20 mouse cellular contexts compared by ENCODE assay signal in the genomic region with DNA sequence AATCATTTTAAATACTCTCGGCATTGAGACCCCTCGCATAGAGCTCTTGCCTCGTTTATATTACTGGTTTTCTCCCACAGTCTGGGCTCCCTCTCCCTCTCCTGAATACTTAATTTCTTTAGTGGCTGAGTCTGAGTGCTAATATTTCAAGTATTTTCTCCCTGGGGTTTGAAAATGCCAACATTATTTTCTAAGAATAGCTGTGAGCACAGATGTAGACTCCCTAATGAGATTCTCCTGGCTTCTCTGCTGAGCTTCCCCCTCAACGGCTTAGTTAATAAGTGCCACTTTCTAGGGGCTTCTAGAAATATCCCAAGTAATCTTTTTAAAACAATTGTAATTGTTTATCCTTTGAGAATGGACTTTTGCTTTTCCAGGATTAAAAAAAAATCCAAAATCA.
DNase-seq lines count a peak whose midpoint lies in the region; ATAC-seq lines count a peak whose summit lies in the region.
"Had no signal": no experiment of that assay in that cellular context is flagged by ENCODE, and none has a peak within 500 bp of the region (broad histone marks: within the 10 kb centered on the region; RNA-seq: fewer than 3 reads in every experiment).

No protein-coding gene starts in this region.

- no peak overlapping the region for H3K4me3 ChIP-seq in forebrain, embryonic 13.5 days
- H3K4me3 ChIP-seq in forebrain, embryonic 10.5 days, result no peak overlapping the region
- no peak overlapping the region for H3K4me3 ChIP-seq in hindbrain, embryonic 15.5 days
- no peak overlapping the region for H3K4me3 ChIP-seq in hindbrain, embryonic 10.5 days
- no peak overlapping the region for H3K4me3 ChIP-seq in midbrain, embryonic 14.5 days (replicated peaks; ENCODE audit: low read depth, low read length)
- no peak overlapping the region for H3K4me3 ChIP-seq in midbrain, embryonic 11.5 days (ENCODE audit: low read depth, low read length)
- H3K4me3 ChIP-seq: embryonic facial prominence, embryonic 10.5 days; heart, embryonic 13.5 days had no signal

- H3K36me3 ChIP-seq in forebrain, embryonic 13.5 days (ENCODE audit: poor library complexity, severe bottlenecking), result peaks cover 19% of the 10 kb centered on the region; the same call in 1 of the 2 replicates
- H3K36me3 ChIP-seq in forebrain, embryonic 10.5 days (replicated peaks), result no peaks in the 10 kb centered on the region
- peaks cover 33% of the 10 kb centered on the region for H3K36me3 ChIP-seq in hindbrain, embryonic 15.5 days
- H3K36me3 ChIP-seq in hindbrain, embryonic 10.5 days, result no peaks in the 10 kb centered on the region
- peaks cover 36% of the 10 kb centered on the region for H3K36me3 ChIP-seq in midbrain, embryonic 14.5 days (ENCODE audit: control insufficient read depth, insufficient read depth, low read length)
- no peaks in the 10 kb centered on the region for H3K36me3 ChIP-seq in midbrain, embryonic 11.5 days (ENCODE audit: control insufficient read depth, insufficient read depth, low read length)
- H3K36me3 ChIP-seq: embryonic facial prominence, embryonic 10.5 days; G1E; heart, embryonic 13.5 days had no signal

- no peak overlapping the region for H3K9ac ChIP-seq in forebrain, embryonic 13.5 days
- H3K9ac ChIP-seq in hindbrain, embryonic 15.5 days, result no peak overlapping the region
- no peak overlapping the region for H3K9ac ChIP-seq in midbrain, embryonic 14.5 days (replicated peaks; ENCODE audit: low read length)
- H3K9ac ChIP-seq in midbrain, embryonic 11.5 days (ENCODE audit: low read length), result no peak overlapping the region
- H3K9ac ChIP-seq: heart, embryonic 13.5 days had no signal

- H3K4me1 ChIP-seq in forebrain, embryonic 13.5 days, result peaks cover 3% of the 10 kb centered on the region; the same call in 1 of the 2 replicates
- no peaks in the 10 kb centered on the region for H3K4me1 ChIP-seq in forebrain, embryonic 10.5 days
- no peaks in the 10 kb centered on the region for H3K4me1 ChIP-seq in hindbrain, embryonic 15.5 days (replicated peaks)
- no peaks in the 10 kb centered on the region for H3K4me1 ChIP-seq in hindbrain, embryonic 10.5 days (replicated peaks)
- H3K4me1 ChIP-seq in midbrain, embryonic 14.5 days (ENCODE audit: control insufficient read depth, insufficient read depth, low read length), result no peaks in the 10 kb centered on the region
- H3K4me1 ChIP-seq in midbrain, embryonic 11.5 days (ENCODE audit: control insufficient read depth, insufficient read depth, low read length), result no peaks in the 10 kb centered on the region
- H3K4me1 ChIP-seq: embryonic facial prominence, embryonic 10.5 days had no signal

- DNase-seq in forebrain, embryonic 10.5 days (ENCODE audit: extremely low spot score, low spot score), result no peak
- no peak for DNase-seq in hindbrain, embryonic 10.5 days (ENCODE audit: low spot score)
- peak; percentile 32 for DNase-seq in midbrain, embryonic 14.5 days
- DNase-seq in midbrain, embryonic 11.5 days (ENCODE audit: low spot score, missing footprints), result no peak
- DNase-seq in urinary bladder, postnatal 14 days (ENCODE audit: low spot score), result no peak
- DNase-seq: adrenal gland, postnatal 10 days; B cell, adult 2 months; cerebellum, adult 18-20 months; cerebellum, adult 9-11 months; gastrocnemius, postnatal 36 days; heart, adult 11 months; heart, postnatal 36 days; kidney, adult 18-20 months had no signal

- H3K4me2 ChIP-seq in forebrain, embryonic 13.5 days, result no peak overlapping the region
- H3K4me2 ChIP-seq in hindbrain, embryonic 15.5 days, result no peak overlapping the region
- no peak overlapping the region for H3K4me2 ChIP-seq in midbrain, embryonic 14.5 days (ENCODE audit: low read length)
- no peak overlapping the region for H3K4me2 ChIP-seq in midbrain, embryonic 11.5 days
- H3K4me2 ChIP-seq: heart, embryonic 13.5 days had no signal

- H3K9me3 ChIP-seq in forebrain, embryonic 13.5 days (replicated peaks), result no peaks in the 10 kb centered on the region
- H3K9me3 ChIP-seq in forebrain, embryonic 10.5 days, result no peaks in the 10 kb centered on the region
- no peaks in the 10 kb centered on the region for H3K9me3 ChIP-seq in hindbrain, embryonic 15.5 days
- 0 out of 2 replicates have a peak, but pooled peaks cover 3% of the 10 kb centered on the region for H3K9me3 ChIP-seq in hindbrain, embryonic 10.5 days
- H3K9me3 ChIP-seq in midbrain, embryonic 14.5 days (ENCODE audit: control insufficient read depth, low read length), result 0 out of 2 replicates have a peak, but pooled peaks cover 4% of the 10 kb centered on the region
- H3K9me3 ChIP-seq in midbrain, embryonic 11.5 days (ENCODE audit: control insufficient read depth, low read length), result no peaks in the 10 kb centered on the region; the same call in 1 of the 2 replicates

- ATAC-seq in forebrain, embryonic 13.5 days, result 0 out of 2 replicates have a peak, but pooled peaks have one; percentile 13
- peak; percentile 27; the same call in 1 of the 2 replicates for ATAC-seq in hindbrain, embryonic 15.5 days (ENCODE audit: low FRiP score, low read depth)
- ATAC-seq in midbrain, embryonic 14.5 days (ENCODE audit: low FRiP score, low TSS enrichment), result no peak
- ATAC-seq in midbrain, embryonic 11.5 days (ENCODE audit: low FRiP score), result no peak
- ATAC-seq: CD4-positive, CD25-positive, alpha-beta regulatory T cell, adult 4 months; hindbrain, postnatal 0 days had no signal

- WGBS in forebrain, embryonic 13.5 days, result 48% methylated on average over 4 of the region's 4 CpGs
- 84% methylated on average over 4 of the region's 4 CpGs for WGBS in forebrain, embryonic 10.5 days
- 49% methylated on average over 4 of the region's 4 CpGs for WGBS in hindbrain, embryonic 15.5 days
- WGBS in hindbrain, embryonic 10.5 days, result 90% methylated on average over 4 of the region's 4 CpGs
- 59% methylated on average over 4 of the region's 4 CpGs for WGBS in midbrain, embryonic 14.5 days
- 82% methylated on average over 4 of the region's 4 CpGs for WGBS in midbrain, embryonic 11.5 days

- H3K27me3 ChIP-seq in forebrain, embryonic 13.5 days, result no peaks in the 10 kb centered on the region
- H3K27me3 ChIP-seq in forebrain, embryonic 10.5 days (ENCODE audit: poor library complexity, severe bottlenecking), result no peaks in the 10 kb centered on the region
- H3K27me3 ChIP-seq in hindbrain, embryonic 15.5 days, result no peaks in the 10 kb centered on the region
- H3K27me3 ChIP-seq in hindbrain, embryonic 10.5 days (ENCODE audit: insufficient read depth, poor library complexity, severe bottlenecking), result no peaks in the 10 kb centered on the region
- H3K27me3 ChIP-seq in midbrain, embryonic 14.5 days (ENCODE audit: control insufficient read depth, insufficient read depth, low read length), result no peaks in the 10 kb centered on the region
- no peaks in the 10 kb centered on the region for H3K27me3 ChIP-seq in midbrain, embryonic 11.5 days (ENCODE audit: control insufficient read depth, insufficient read depth, low read length)
- H3K27me3 ChIP-seq: heart, embryonic 13.5 days had no signal

- H3K27ac ChIP-seq in forebrain, embryonic 13.5 days, result no peak overlapping the region
- H3K27ac ChIP-seq in forebrain, embryonic 10.5 days, result no peak overlapping the region
- H3K27ac ChIP-seq in hindbrain, embryonic 15.5 days (replicated peaks), result peak overlapping the region; percentile 59; the same call in 1 of the 2 replicates
- H3K27ac ChIP-seq in hindbrain, embryonic 10.5 days, result no peak overlapping the region
- H3K27ac ChIP-seq in midbrain, embryonic 14.5 days (replicated peaks; ENCODE audit: low read depth, low read length), result no peak overlapping the region
- H3K27ac ChIP-seq in midbrain, embryonic 11.5 days (ENCODE audit: low read depth, low read length), result no peak overlapping the region
- H3K27ac ChIP-seq: embryonic facial prominence, embryonic 10.5 days; heart, embryonic 13.5 days; hindbrain, postnatal 0 days had no signal

Comparison
In these comparisons a context has a peak if more than half of its experiments do, and no peak if none do; other contexts are left out.
1. ATAC-seq: peak in forebrain, embryonic 13.5 days (single experiment) and hindbrain, embryonic 15.5 days (single experiment); none in midbrain, embryonic 14.5 days (single experiment) and midbrain, embryonic 11.5 days (single experiment).